Mouse (Mus musculus) forebrain, embryonic 15.5 days (tissue): ENCODE measurements around the gene B4galnt1. TPM values are rescaled to one million over a fixed set of nuclear protein-coding genes. Genes with fewer than 3 reads are reported as not detected.
"Not testable (repeated sequence)": the region's sequence is repeated elsewhere in the genome, so short reads cannot be mapped to it uniquely, and the experiment has no call there.

Source experiments
- ATAC-seq: fragments of 200-750 bp; cut with Nextera tagmentation; replicated peaks from 2 replicates; pipeline ENCODE4 v1.8.0; 2017; ENCODE audit warnings: mild to moderate bottlenecking, moderate TSS enrichment, moderate library complexity
- H3K27ac ChIP-seq: fragments of 300-500 bp; sonication (generic); replicated peaks from 2 replicates; pipeline ENCODE4 v1.5.1; 2015; ENCODE audit warnings: mild to moderate bottlenecking, inconsistent platforms
- H3K27me3 ChIP-seq: fragments of 300-500 bp; sonication (generic); 2 replicates; pipeline ENCODE4 v1.6.1; 2015; ENCODE audit warnings: inconsistent platforms
- H3K36me3 ChIP-seq: fragments of 300-500 bp; sonication (generic); 2 replicates; pipeline ENCODE4 v1.6.1; 2015; ENCODE audit warnings: mild to moderate bottlenecking, inconsistent platforms
- H3K4me1 ChIP-seq: fragments of 300-500 bp; sonication (generic); 2 replicates; pipeline ENCODE4 v1.6.1; 2015; ENCODE audit warnings: inconsistent platforms
- H3K4me2 ChIP-seq: fragments of 300-500 bp; sonication (generic); replicated peaks from 2 replicates; pipeline ENCODE4 v1.6.1; 2015; ENCODE audit warnings: mild to moderate bottlenecking, inconsistent platforms
- H3K4me3 ChIP-seq: fragments of 300-500 bp; sonication (generic); 2 replicates; pipeline ENCODE4 v1.5.1; 2015; ENCODE audit warnings: mild to moderate bottlenecking, inconsistent platforms
- H3K9ac ChIP-seq: fragments of 300-500 bp; sonication (generic); replicated peaks from 2 replicates; pipeline ENCODE4 v1.6.1; 2015; ENCODE audit warnings: mild to moderate bottlenecking, inconsistent platforms
- H3K9me3 ChIP-seq: fragments of 300-500 bp; sonication (generic); 2 replicates; pipeline ENCODE4 v1.6.1; 2016; ENCODE audit warnings: inconsistent platforms
- WGBS: fragments of 180-500 bp; shearing (Covaris S2); methylation state at CpG from one replicate; pipeline ENCODE4 v1.1.7; 2015; ENCODE audit warnings: mixed read lengths; 5-methylcytosine and 5-hydroxymethylcytosine counted together
- polyA plus RNA-seq: library from polyadenylated mRNA; unstranded; fragments of >200 nt; fragmentation: Nextera tagmentation; extraction: Ambion mirVana; gene quantifications from 2 replicates; pipeline ENCODE4 v1.2.1, GENCODE M21; 2015

B4galnt1 gene
- polyA plus RNA-seq, 1 experiment from 2014 or later = 35.1 TPM

GRCm38 (mm10) chr10:127129431-127129830 lies 35.6 kb upstream of the B4galnt1 start:
- Histone ChIP-seq H3K9me3 (no peaks in the 10 kb centered on the region), H3K27ac (no peak overlapping the region), H3K4me2 (no peak overlapping the region), H3K4me1 (no peaks in the 10 kb centered on the region), H3K27me3 (no peaks in the 10 kb centered on the region), H3K9ac (no peak overlapping the region), H3K4me3 (no peak overlapping the region), H3K36me3 (no peaks in the 10 kb centered on the region)
- no peak for ATAC-seq
- 80% methylated on average over 4 of the region's 4 CpGs for whole genome bisulfite sequencing

- no peak overlapping the region for H3K4me2 ChIP-seq
- no peaks in the 10 kb centered on the region for H3K9me3 ChIP-seq
- 71% methylated on average over 5 of the region's 5 CpGs for WGBS
- no peak overlapping the region for H3K4me3 ChIP-seq
- no peaks in the 10 kb centered on the region for H3K27me3 ChIP-seq
- no peak overlapping the region for H3K27ac ChIP-seq
- H3K9ac ChIP-seq = no peak overlapping the region
- H3K36me3 ChIP-seq = no peaks in the 10 kb centered on the region
- no peak for ATAC-seq
- no peaks in the 10 kb centered on the region for H3K4me1 ChIP-seq
These were observed 32.6 kb upstream of the B4galnt1 start for GRCm38 (mm10) chr10:127132469-127132868.

GRCm38 (mm10) chr10:127134394-127135035 lies 30.5 kb upstream of the B4galnt1 start:
- H3K9me3 ChIP-seq, H3K4me1 ChIP-seq, H3K9ac ChIP-seq, H3K27ac ChIP-seq, H3K4me2 ChIP-seq, ATAC-seq, H3K36me3 ChIP-seq, H3K27me3 ChIP-seq, H3K4me3 ChIP-seq: not testable (repeated sequence)
- 82% methylated on average over 3 of the region's 3 CpGs for WGBS

GRCm38 (mm10) chr10:127135118-127135836 lies 29.7 kb upstream of the B4galnt1 start:
- Histone ChIP-seq H3K4me2 (no peak overlapping the region), H3K36me3 (no peaks in the 10 kb centered on the region), H3K4me1 (no peaks in the 10 kb centered on the region), H3K4me3 (no peak overlapping the region), H3K27ac (no peak overlapping the region), H3K9me3 (no peaks in the 10 kb centered on the region), H3K27me3 (no peaks in the 10 kb centered on the region), H3K9ac (no peak overlapping the region)
- WGBS = 61% methylated on average over 8 of the region's 8 CpGs
- no peak for ATAC-seq

- no peak for ATAC-seq
- Histone ChIP-seq H3K9me3 (no peaks in the 10 kb centered on the region), H3K9ac (no peak overlapping the region), H3K4me3 (no peak overlapping the region), H3K36me3 (no peaks in the 10 kb centered on the region), H3K27me3 (no peaks in the 10 kb centered on the region), H3K4me2 (no peak overlapping the region), H3K27ac (no peak overlapping the region), H3K4me1 (no peaks in the 10 kb centered on the region)
- 95% methylated on average over 4 of the region's 4 CpGs for WGBS
These were observed 28.5 kb upstream of the B4galnt1 start for GRCm38 (mm10) chr10:127136510-127136909.

- Histone ChIP-seq H3K9me3 (no peaks in the 10 kb centered on the region), H3K36me3 (no peaks in the 10 kb centered on the region), H3K27me3 (no peaks in the 10 kb centered on the region), H3K4me3 (no peak overlapping the region), H3K9ac (no peak overlapping the region), H3K27ac (no peak overlapping the region), H3K4me1 (no peaks in the 10 kb centered on the region), H3K4me2 (no peak overlapping the region)
- 83% methylated on average over 3 of the region's 3 CpGs for WGBS
- ATAC-seq = no peak
These were observed 27.1 kb upstream of the B4galnt1 start for GRCm38 (mm10) chr10:127137896-127138295.

GRCm38 (mm10) chr10:127138328-127139141 lies 26.5 kb upstream of the B4galnt1 start:
- Histone ChIP-seq H3K4me1 (no peaks in the 10 kb centered on the region), H3K4me2 (no peak overlapping the region), H3K27ac (no peak overlapping the region), H3K36me3 (no peaks in the 10 kb centered on the region), H3K9me3 (no peaks in the 10 kb centered on the region), H3K4me3 (no peak overlapping the region), H3K27me3 (no peaks in the 10 kb centered on the region), H3K9ac (no peak overlapping the region)
- 90% methylated on average over 18 of the region's 18 CpGs for WGBS
- no peak for ATAC-seq

GRCm38 (mm10) chr10:127140971-127141370 lies 24.1 kb upstream of the B4galnt1 start:
- no peak for ATAC-seq
- WGBS = 90% methylated on average over 11 of the region's 11 CpGs
- H3K9me3 ChIP-seq = no peaks in the 10 kb centered on the region
- no peaks in the 10 kb centered on the region for H3K4me1 ChIP-seq
- H3K27me3 ChIP-seq = no peaks in the 10 kb centered on the region
- no peaks in the 10 kb centered on the region for H3K36me3 ChIP-seq
- H3K4me2 ChIP-seq = no peak overlapping the region
- no peak overlapping the region for H3K9ac ChIP-seq
- H3K27ac ChIP-seq = no peak overlapping the region
- H3K4me3 ChIP-seq = no peak overlapping the region

- WGBS = 86% methylated on average over 8 of the region's 8 CpGs
- Histone ChIP-seq H3K9me3 (no peaks in the 10 kb centered on the region), H3K4me2 (no peak overlapping the region), H3K4me3 (no peak overlapping the region), H3K27me3 (no peaks in the 10 kb centered on the region), H3K36me3 (no peaks in the 10 kb centered on the region), H3K27ac (no peak overlapping the region), H3K4me1 (no peaks in the 10 kb centered on the region), H3K9ac (no peak overlapping the region)
- ATAC-seq = no peak
These were observed 23.5 kb upstream of the B4galnt1 start for GRCm38 (mm10) chr10:127141500-127141899.

- no peaks in the 10 kb centered on the region for H3K36me3 ChIP-seq
- no peak overlapping the region for H3K27ac ChIP-seq
- no peaks in the 10 kb centered on the region for H3K27me3 ChIP-seq
- no peak overlapping the region for H3K4me3 ChIP-seq
- H3K9me3 ChIP-seq = no peaks in the 10 kb centered on the region
- no peak overlapping the region for H3K9ac ChIP-seq
- H3K4me2 ChIP-seq = no peak overlapping the region
- H3K4me1 ChIP-seq = no peaks in the 10 kb centered on the region
- ATAC-seq = no peak
- 84% methylated on average over 8 of the region's 8 CpGs for WGBS
These were observed 21.8 kb upstream of the B4galnt1 start for GRCm38 (mm10) chr10:127143228-127143627.

- Histone ChIP-seq H3K4me1 (no peaks in the 10 kb centered on the region), H3K4me2 (no peak overlapping the region), H3K27ac (no peak overlapping the region), H3K4me3 (no peak overlapping the region), H3K9ac (no peak overlapping the region), H3K9me3 (no peaks in the 10 kb centered on the region), H3K36me3 (no peaks in the 10 kb centered on the region), H3K27me3 (no peaks in the 10 kb centered on the region)
- 92% methylated on average over 7 of the region's 7 CpGs for WGBS
- ATAC-seq = no peak
These were observed 20.5 kb upstream of the B4galnt1 start for GRCm38 (mm10) chr10:127144536-127144935.

GRCm38 (mm10) chr10:127145303-127145702 lies 19.7 kb upstream of the B4galnt1 start:
- H3K4me2 ChIP-seq = no peak overlapping the region
- 75% methylated on average over 5 of the region's 5 CpGs for WGBS
- no peak overlapping the region for H3K9ac ChIP-seq
- ATAC-seq = no peak
- no peaks in the 10 kb centered on the region for H3K9me3 ChIP-seq
- no peaks in the 10 kb centered on the region for H3K27me3 ChIP-seq
- no peak overlapping the region for H3K4me3 ChIP-seq
- no peak overlapping the region for H3K27ac ChIP-seq
- H3K4me1 ChIP-seq = no peaks in the 10 kb centered on the region
- no peaks in the 10 kb centered on the region for H3K36me3 ChIP-seq
